Mouse (Mus musculus) forebrain, embryonic 13.5 days (tissue): ENCODE results near the gene Igfbp2. TPM values are rescaled to one million over a fixed set of nuclear protein-coding genes. Genes with fewer than 3 reads are reported as not detected.
A peak's percentile ranks its signal among the peaks of the same experiment; 100 is the strongest.

Experiments
- ATAC-seq: fragments of 200-750 bp; cut with Nextera tagmentation; 2 replicates; pipeline ENCODE4 v1.8.0; 2017
- H3K27ac ChIP-seq: fragments of 300-500 bp; sonication (generic); 2 replicates; pipeline ENCODE4 v1.5.1; 2015; ENCODE audit warnings: inconsistent platforms, mild to moderate bottlenecking, moderate library complexity
- H3K27me3 ChIP-seq: fragments of 300-500 bp; sonication (generic); 2 replicates; pipeline ENCODE4 v1.6.1; 2015; ENCODE audit warnings: mild to moderate bottlenecking, inconsistent platforms
- H3K36me3 ChIP-seq: fragments of 300-500 bp; sonication (generic); 2 replicates; pipeline ENCODE4 v1.6.1; 2015; ENCODE audit warnings: mild to moderate bottlenecking, inconsistent platforms; ENCODE audit not compliant: poor library complexity, severe bottlenecking
- H3K4me1 ChIP-seq: fragments of 300-500 bp; sonication (generic); 2 replicates; pipeline ENCODE4 v1.6.1; 2015; ENCODE audit warnings: inconsistent platforms
- H3K4me2 ChIP-seq: fragments of 300-500 bp; sonication (generic); 2 replicates; pipeline ENCODE4 v1.6.1; 2015; ENCODE audit warnings: inconsistent platforms, mild to moderate bottlenecking, moderate library complexity
- H3K4me3 ChIP-seq: fragments of 300-500 bp; sonication (generic); 2 replicates; pipeline ENCODE4 v1.5.1; 2015; ENCODE audit warnings: mild to moderate bottlenecking, inconsistent platforms
- H3K9ac ChIP-seq: fragments of 300-500 bp; sonication (generic); 2 replicates; pipeline ENCODE4 v1.6.1; 2015; ENCODE audit warnings: mild to moderate bottlenecking, inconsistent platforms
- H3K9me3 ChIP-seq: fragments of 300-500 bp; sonication (generic); replicated peaks from 2 replicates; pipeline ENCODE4 v1.6.1; 2016; ENCODE audit warnings: inconsistent platforms
- WGBS: fragments of 180-500 bp; shearing (Covaris S2); methylation state at CpG from one replicate; pipeline ENCODE4 v1.1.7; 2015; 5-methylcytosine and 5-hydroxymethylcytosine counted together
- polyA plus RNA-seq: library from polyadenylated mRNA; unstranded; fragments of >200 nt; fragmentation: Nextera tagmentation; extraction: Ambion mirVana; gene quantifications from 2 replicates; pipeline ENCODE4 v1.2.1, GENCODE M21; 2015

Gene Igfbp2
- polyA plus RNA-seq, 1 experiment from 2014 or later: 319 TPM

- 42% methylated on average over 3 of the region's 3 CpGs for WGBS
- no peak for ATAC-seq
- no peaks in the 10 kb centered on the region for H3K9me3 ChIP-seq
Observed at GRCm38 (mm10) chr1:72876111-72876510, 51.8 kb downstream of the Igfbp2 start.

GRCm38 (mm10) chr1:72877892-72878291, 53.6 kb downstream of the Igfbp2 start:
- WGBS: 0% methylated on average over 3 of the region's 3 CpGs
- ATAC-seq: no peak

More at GRCm38 (mm10) chr1:72876111-72876510, 51.8 kb downstream of the Igfbp2 start:
- no peaks in the 10 kb centered on the region for H3K36me3 ChIP-seq
- H3K27ac ChIP-seq: no peak overlapping the region
- H3K27me3 ChIP-seq: 0 out of 2 replicates have a peak, but pooled peaks cover 3% of the 10 kb centered on the region
- H3K9ac ChIP-seq: no peak overlapping the region
- no peak overlapping the region for H3K4me2 ChIP-seq
- peaks cover 43% of the 10 kb centered on the region for H3K4me1 ChIP-seq
- no peak overlapping the region for H3K4me3 ChIP-seq

GRCm38 (mm10) chr1:72878473-72879318, 54.4 kb downstream of the Igfbp2 start:
- Histone ChIP-seq H3K27ac (no peak overlapping the region), H3K9ac (no peak overlapping the region), H3K4me1 (peaks cover 22% of the 10 kb centered on the region), H3K9me3 (no peaks in the 10 kb centered on the region), H3K27me3 (0 out of 2 replicates have a peak, but pooled peaks cover 3% of the 10 kb centered on the region), H3K4me2 (peak overlapping the region; percentile 32; the same call in 1 of the 2 replicates), H3K4me3 (no peak overlapping the region), H3K36me3 (no peaks in the 10 kb centered on the region)
- no peak for ATAC-seq
- 74% methylated on average over 25 of the region's 25 CpGs for WGBS

More at GRCm38 (mm10) chr1:72877892-72878291, 53.6 kb downstream of the Igfbp2 start:
- Histone ChIP-seq H3K4me1 (peaks cover 30% of the 10 kb centered on the region), H3K36me3 (no peaks in the 10 kb centered on the region), H3K9ac (no peak overlapping the region), H3K4me2 (peak overlapping the region; percentile 32; the same call in 1 of the 2 replicates), H3K9me3 (no peaks in the 10 kb centered on the region), H3K4me3 (0 out of 2 replicates have a peak overlapping the region, but pooled peaks have one; percentile 2), H3K27me3 (0 out of 2 replicates have a peak, but pooled peaks cover 3% of the 10 kb centered on the region), H3K27ac (no peak overlapping the region)

- H3K4me3 ChIP-seq: no peak overlapping the region
- no peaks in the 10 kb centered on the region for H3K9me3 ChIP-seq
- H3K27me3 ChIP-seq: 0 out of 2 replicates have a peak, but pooled peaks cover 3% of the 10 kb centered on the region
- peaks cover 16% of the 10 kb centered on the region for H3K4me1 ChIP-seq
- H3K27ac ChIP-seq: no peak overlapping the region
- WGBS: 62% methylated on average over 4 of the region's 4 CpGs
- no peak for ATAC-seq
- H3K36me3 ChIP-seq: no peaks in the 10 kb centered on the region
- no peak overlapping the region for H3K9ac ChIP-seq
- no peak overlapping the region for H3K4me2 ChIP-seq
Observed at GRCm38 (mm10) chr1:72879319-72879634, 55.0 kb downstream of the Igfbp2 start.

- no peaks in the 10 kb centered on the region for H3K4me1 ChIP-seq
- H3K27me3 ChIP-seq: no peaks in the 10 kb centered on the region
- 91% methylated on average over 11 of the region's 11 CpGs for WGBS
- H3K4me2 ChIP-seq: no peak overlapping the region
- no peak for ATAC-seq
- no peak overlapping the region for H3K27ac ChIP-seq
- no peak overlapping the region for H3K9ac ChIP-seq
- no peaks in the 10 kb centered on the region for H3K36me3 ChIP-seq
- no peaks in the 10 kb centered on the region for H3K9me3 ChIP-seq
- H3K4me3 ChIP-seq: no peak overlapping the region
Observed at GRCm38 (mm10) chr1:72885111-72885818, 61.0 kb downstream of the Igfbp2 start.

- ATAC-seq: no peak
Observed at GRCm38 (mm10) chr1:72885819-72886169, 61.5 kb downstream of the Igfbp2 start.

GRCm38 (mm10) chr1:72887910-72888309, 63.6 kb downstream of the Igfbp2 start:
- WGBS: 58% methylated on average over 1 of the region's 1 CpGs

More at GRCm38 (mm10) chr1:72885819-72886169, 61.5 kb downstream of the Igfbp2 start:
- Histone ChIP-seq H3K9ac (no peak overlapping the region), H3K9me3 (no peaks in the 10 kb centered on the region), H3K4me2 (no peak overlapping the region), H3K27me3 (no peaks in the 10 kb centered on the region), H3K36me3 (no peaks in the 10 kb centered on the region), H3K4me3 (no peak overlapping the region), H3K27ac (no peak overlapping the region), H3K4me1 (no peaks in the 10 kb centered on the region)
- WGBS: 88% methylated on average over 7 of the region's 7 CpGs

GRCm38 (mm10) chr1:72895821-72896220, 71.5 kb downstream of the Igfbp2 start:
- no peaks in the 10 kb centered on the region for H3K27me3 ChIP-seq
- H3K9ac ChIP-seq: no peak overlapping the region
- H3K27ac ChIP-seq: no peak overlapping the region
- H3K4me3 ChIP-seq: no peak overlapping the region
- no peaks in the 10 kb centered on the region for H3K36me3 ChIP-seq
- ATAC-seq: no peak
- no peaks in the 10 kb centered on the region for H3K4me1 ChIP-seq
- no peak overlapping the region for H3K4me2 ChIP-seq
- no peaks in the 10 kb centered on the region for H3K9me3 ChIP-seq
- WGBS: 72% methylated on average over 2 of the region's 2 CpGs

More at GRCm38 (mm10) chr1:72887910-72888309, 63.6 kb downstream of the Igfbp2 start:
- no peaks in the 10 kb centered on the region for H3K4me1 ChIP-seq
- no peak overlapping the region for H3K9ac ChIP-seq
- no peaks in the 10 kb centered on the region for H3K9me3 ChIP-seq
- H3K4me3 ChIP-seq: no peak overlapping the region
- ATAC-seq: no peak
- no peak overlapping the region for H3K4me2 ChIP-seq
- H3K27me3 ChIP-seq: no peaks in the 10 kb centered on the region
- H3K27ac ChIP-seq: no peak overlapping the region
- H3K36me3 ChIP-seq: no peaks in the 10 kb centered on the region

Other genes starting within 250 kb of the Igfbp2 start
- gene Smarcal1, start 241.3 kb upstream of the Igfbp2 start, polyA plus RNA-seq: 24.2 and 25.0 TPM in 2 replicates
- gene Ankar, start 123.9 kb upstream of the Igfbp2 start, polyA plus RNA-seq: not detected in 2 replicates
- gene Rpl37a, start 113.2 kb upstream of the Igfbp2 start, polyA plus RNA-seq: 1,396 and 1,648 TPM in 2 replicates
- gene Igfbp5, start 50.4 kb downstream of the Igfbp2 start, polyA plus RNA-seq: 20.9 and 30.9 TPM in 2 replicates
- gene Tnp1, start 191.4 kb downstream of the Igfbp2 start, polyA plus RNA-seq: not detected in 2 replicates